Mouse (Mus musculus) cerebellum, adult 2 months (tissue): ENCODE measurements around the gene Lyrm4.

Experiments used
- CTCF ChIP-seq: fragments of 200-500 bp; IDR thresholded peaks from 2 replicates; pipeline ENCODE4 v1.5.1; 2011; ENCODE audit warnings: low read depth, mild to moderate bottlenecking, control low read depth, low read length, moderate library complexity, borderline replicate concordance; ENCODE audit not compliant: insufficient read depth
- POLR2A ChIP-seq: fragments of 200-500 bp; IDR thresholded peaks from 2 replicates; pipeline ENCODE4 v1.6.1; 2011; ENCODE audit warnings: low read length, control low read depth, borderline replicate concordance; ENCODE audit not compliant: insufficient read depth

- TF ChIP-seq CTCF (no peak), POLR2A (no peak)
These were observed 695 bp downstream of the Lyrm4 start for GRCm38 (mm10) chr13:36116520-36117142.
